Mouse (Mus musculus) brain, embryonic 14.5 days (tissue): ENCODE measurements around the gene Bhlhe41.
A peak's percentile ranks its signal among the peaks of the same experiment; 100 is the strongest.

Experiments
- CTCF ChIP-seq: fragments of 200-500 bp; IDR thresholded peaks from 2 replicates; pipeline ENCODE4 v1.5.1; 2012; ENCODE audit warnings: inconsistent platforms, mild to moderate bottlenecking, moderate library complexity, borderline replicate concordance; ENCODE audit not compliant: insufficient read depth, insufficient read length; ENCODE audit errors: extremely low read depth
- POLR2A ChIP-seq: fragments of 200-500 bp; IDR thresholded peaks from 2 replicates; pipeline ENCODE4 v1.6.1; 2012; ENCODE audit warnings: mild to moderate bottlenecking, inconsistent platforms, borderline replicate concordance; ENCODE audit not compliant: poor library complexity, insufficient read depth, insufficient read length, severe bottlenecking; ENCODE audit errors: extremely low read depth

DNA sequence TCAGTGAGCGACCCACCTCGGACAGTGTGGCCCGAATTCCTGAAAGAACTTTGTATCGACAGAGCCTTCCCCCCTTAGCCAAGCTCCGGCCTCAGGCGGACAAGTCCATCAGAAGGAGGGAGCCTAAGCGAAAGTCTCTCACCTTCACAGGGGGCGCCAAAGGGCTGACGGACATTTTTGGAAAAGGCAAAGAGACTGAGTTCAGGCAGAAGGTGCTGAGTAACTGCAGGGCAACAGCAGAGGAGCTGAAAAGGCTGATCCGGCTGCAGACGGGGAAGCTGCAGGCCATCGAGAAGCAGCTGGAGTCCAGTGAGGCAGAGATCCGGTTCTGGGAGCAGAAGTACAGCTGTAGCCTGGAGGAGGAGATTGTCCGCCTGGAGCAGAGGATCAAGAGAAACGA, 50.2 kb downstream of the Bhlhe41 start:
- TF ChIP-seq CTCF (peak; percentile 31; the same call in 1 of the 2 replicates), POLR2A (no peak)
